Mouse (Mus musculus) c-Kit-positive CD71-negative TER-119-negative erythroid progenitor cells, embryonic 14.5 days (primary cell): ENCODE results near the gene Prl2c5.
"Not testable (repeated sequence)": the region's sequence is repeated elsewhere in the genome, so short reads cannot be mapped to it uniquely, and the experiment has no call there.

Source experiments
- DNase-seq: peaks from one replicate; pipeline ENCODE4 v3.0.0-alpha.2; 2013; ENCODE audit warnings: low read depth

Prl2c5 gene

DNA sequence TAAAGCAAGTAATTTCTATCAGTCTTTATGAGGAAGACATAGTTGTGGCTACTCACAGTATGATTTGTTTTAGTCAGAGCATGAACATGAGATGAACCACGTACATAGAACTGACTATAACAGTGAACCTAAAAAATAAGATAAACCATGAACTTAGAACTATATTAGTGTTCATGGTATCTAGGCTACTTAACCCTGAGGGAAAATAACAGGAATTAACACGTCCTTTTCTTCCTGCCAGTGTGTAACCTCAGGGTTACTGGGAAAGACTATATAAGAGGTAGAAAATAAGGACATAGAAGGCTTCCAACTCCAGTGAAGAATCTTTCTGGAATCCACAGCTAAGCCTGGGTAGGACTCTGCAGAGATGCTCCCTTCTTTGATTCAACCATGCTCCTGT, at the start of gene Prl2c5:
TSS of gene Prl2c5 (plus strand) at position 301 of the 400 bp plus-strand sequence.
- not testable (repeated sequence) for DNase-seq

DNA sequence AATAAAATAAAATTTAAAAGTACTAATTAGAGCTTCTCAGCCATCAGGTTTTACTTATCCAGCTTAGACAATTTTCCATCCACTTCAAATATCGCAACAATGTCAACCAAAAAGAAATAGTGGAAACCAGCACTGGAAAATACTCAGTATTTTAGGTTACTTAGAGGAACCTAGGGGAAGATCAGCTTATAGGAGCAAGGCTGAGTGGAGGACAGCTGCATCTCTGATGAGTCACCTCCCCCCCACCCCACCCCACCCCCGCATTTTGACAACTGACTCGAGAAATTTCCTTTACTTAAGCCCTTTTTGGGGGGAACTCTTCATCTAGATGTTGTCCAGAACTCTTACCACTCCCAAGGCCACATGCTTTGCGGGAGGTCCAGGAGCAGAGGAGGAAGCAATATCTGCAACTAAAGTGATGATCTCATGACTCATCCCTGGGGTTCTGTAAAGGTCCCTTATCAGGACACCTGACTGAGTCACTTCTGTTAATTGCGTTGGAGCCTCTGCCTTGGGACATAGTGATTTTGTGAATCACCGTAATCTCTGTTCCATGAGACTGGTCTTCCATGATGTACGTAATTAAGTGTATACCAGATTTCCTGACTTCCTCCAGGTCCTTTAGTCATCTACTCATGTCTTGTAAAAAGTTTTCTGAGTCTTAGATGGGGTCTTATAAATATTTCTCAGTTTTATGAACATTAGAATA, 19.6 kb upstream of the Prl2c5 start:
- DNase-seq, result not testable (repeated sequence)

DNA sequence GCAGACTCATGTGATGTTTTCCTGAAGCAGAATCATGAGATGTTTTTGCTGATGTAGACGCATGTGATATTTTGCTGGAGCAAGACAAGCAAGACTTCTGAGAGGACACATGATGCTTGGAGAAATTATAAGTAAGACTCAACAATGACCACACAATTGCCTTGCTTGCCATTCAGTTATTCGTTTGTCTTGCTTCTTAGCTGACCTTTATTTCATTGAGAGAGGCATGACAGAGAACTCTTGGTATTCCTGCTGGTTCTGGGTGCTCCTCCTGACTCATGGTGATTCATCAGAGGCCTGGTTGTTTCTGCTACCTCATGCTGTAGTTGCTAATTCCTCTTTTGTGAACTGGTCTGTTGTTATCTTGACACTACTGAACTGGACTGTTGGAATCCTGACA, 13.9 kb upstream of the Prl2c5 start:
- not testable (repeated sequence) for DNase-seq

DNA sequence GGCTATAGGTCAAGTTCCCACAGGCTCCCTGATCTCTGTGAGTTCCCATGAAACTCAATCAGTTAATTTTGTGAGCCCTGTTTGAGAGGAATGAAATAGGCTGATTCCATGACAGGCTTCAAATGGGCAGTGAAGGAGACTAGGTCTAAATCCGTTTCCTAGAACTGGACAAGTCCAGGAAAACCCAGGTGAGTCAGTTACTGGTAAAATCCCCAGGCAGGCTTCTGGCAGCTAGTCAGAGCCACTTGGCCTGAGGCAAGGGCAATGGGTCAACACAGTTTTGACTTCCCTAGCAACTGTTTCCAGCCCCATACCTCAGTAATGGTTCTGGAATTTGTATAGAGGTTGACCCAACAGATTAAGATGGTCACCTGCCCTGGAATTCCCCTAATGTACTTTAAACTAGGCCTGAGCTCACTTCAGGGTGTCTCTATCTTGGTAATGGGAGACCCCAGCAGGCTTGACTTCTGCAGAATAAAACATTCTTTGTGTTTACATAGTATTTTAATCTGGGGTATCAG, 8.8 kb upstream of the Prl2c5 start:
- not testable (repeated sequence) for DNase-seq

DNA sequence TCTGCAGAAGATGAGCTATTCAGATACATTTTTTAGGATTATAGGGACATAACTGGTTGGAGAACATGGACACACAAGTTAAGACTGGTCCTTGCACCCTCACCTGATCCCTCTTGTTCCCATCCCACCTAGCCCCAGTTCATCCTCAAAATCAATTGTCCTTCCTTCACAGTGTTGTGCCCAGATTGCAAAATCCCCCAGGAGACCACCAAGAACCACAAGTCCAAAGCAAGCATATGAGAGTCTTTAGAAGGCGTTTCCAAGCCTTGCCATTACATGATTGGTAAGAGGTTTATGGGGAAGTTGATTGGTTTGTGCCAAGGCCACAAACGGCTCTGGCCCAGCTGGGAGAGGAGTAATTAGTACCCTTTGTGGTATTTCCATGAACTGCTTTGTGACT, 6.8 kb upstream of the Prl2c5 start:
- not testable (repeated sequence) for DNase-seq

DNA sequence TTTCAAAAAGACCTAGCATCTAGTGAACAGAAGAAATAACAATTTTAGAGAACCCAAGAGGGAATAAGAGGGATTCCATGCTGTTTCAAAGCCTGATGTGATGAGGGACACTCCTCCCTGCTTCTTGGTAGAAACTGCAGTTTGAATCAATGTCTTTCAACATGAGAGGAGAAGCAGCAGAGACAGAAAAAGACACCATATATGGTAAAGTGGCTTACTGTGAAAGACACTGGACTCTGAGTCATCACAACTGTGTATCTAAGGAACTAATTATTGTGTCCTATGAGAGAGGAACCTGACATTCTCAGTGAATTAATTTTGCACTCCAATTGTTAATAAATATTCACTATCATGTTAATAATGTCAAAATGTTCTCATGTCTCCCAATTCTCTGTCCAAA, 28.7 kb downstream of the Prl2c5 start:
- DNase-seq, result not testable (repeated sequence)

DNA sequence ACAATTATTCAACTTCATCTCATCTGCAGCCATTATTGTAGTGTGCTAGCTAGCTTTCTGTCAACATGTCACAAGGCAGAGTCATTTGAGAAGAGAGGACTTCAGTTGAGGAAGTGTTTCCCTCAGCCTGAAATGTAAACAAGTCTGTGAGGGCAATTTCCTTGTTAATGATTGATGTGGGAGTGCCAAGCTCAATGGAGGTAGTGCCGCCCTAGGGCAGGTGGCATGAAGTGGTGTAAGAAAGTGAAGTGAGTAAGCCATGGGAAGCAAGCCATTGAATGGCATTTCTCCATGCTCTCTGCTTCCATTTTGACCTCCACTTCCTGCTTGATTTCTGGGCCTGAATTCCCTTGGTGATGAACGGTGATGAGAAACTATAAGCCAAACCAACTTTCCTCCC, 33.8 kb downstream of the Prl2c5 start:
- DNase-seq, result not testable (repeated sequence)

DNA sequence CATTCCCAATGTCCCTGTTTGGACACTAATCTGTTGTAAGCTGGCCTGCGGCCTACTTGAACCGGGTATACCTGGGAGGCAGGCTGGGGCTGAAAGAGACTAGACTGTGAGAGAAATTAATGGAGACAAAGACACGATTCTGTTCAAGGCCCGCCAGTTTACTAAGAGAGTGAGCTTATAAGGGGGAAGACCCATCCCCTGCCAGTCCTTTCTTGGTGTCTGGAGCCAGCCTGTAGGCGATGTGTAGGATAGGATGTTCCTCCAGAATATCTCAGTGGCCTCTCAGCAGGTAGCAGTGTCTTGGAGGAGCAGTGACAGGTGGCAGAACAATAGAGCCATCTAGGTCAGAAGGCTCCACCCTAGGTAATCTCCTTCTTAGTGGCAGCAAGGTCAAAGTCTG, 37.7 kb downstream of the Prl2c5 start:
- DNase-seq, result not testable (repeated sequence)

DNA sequence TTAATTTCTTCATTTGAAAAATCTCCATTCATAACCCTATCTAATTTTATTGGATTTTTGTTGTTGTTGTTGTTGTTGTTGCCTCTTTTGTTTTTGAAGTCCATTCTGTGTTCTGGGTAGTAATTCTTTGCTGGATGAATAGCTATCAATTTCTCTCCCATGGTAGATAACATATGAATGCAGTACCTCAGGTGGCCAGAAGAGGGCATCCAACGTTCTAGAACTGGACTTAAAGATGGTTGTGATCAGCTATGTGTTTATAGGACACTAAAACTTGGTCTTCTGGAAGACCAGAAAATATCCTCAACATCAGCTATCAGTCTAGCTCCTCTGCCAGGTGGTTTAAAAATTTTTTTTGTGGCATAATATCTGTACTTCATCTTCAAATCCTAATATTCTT, 54.9 kb downstream of the Prl2c5 start:
- peak; percentile 0 for DNase-seq
